15 mouse cellular contexts compared by ENCODE assay signal in genomic region chr17:45760965-45761645, GRCm38 (mm10). TPM values are rescaled to one million over a fixed set of nuclear protein-coding genes. Genes with fewer than 3 reads are reported as not detected.
DNase-seq lines count a peak whose midpoint lies in the region; ATAC-seq and TF ChIP-seq lines count a peak whose summit lies in the region.
"Had no signal": no experiment of that assay in that cellular context is flagged by ENCODE, and none has a peak within 500 bp of the region (broad histone marks: within the 10 kb centered on the region; RNA-seq: fewer than 3 reads in every experiment).

No protein-coding gene starts in this region.

- H3K4me3 ChIP-seq in intestine, embryonic 15.5 days (replicated peaks) = no peak overlapping the region
- H3K4me3 ChIP-seq in intestine, postnatal 0 days (ENCODE audit: low read depth, low read length) = no peak overlapping the region
- H3K4me3 ChIP-seq in lung, postnatal 0 days (ENCODE audit: low read depth, low read length) = no peak overlapping the region
- H3K4me3 ChIP-seq: forebrain, embryonic 15.5 days; heart, embryonic 13.5 days; limb, embryonic 12.5 days had no signal

- TF ChIP-seq EP300 in lung, postnatal 0 days (IDR thresholded peaks at IDR 0.05) = no peak

- H3K27ac ChIP-seq in intestine, embryonic 15.5 days = 0 out of 2 replicates have a peak overlapping the region, but pooled peaks have one; percentile 10
- H3K27ac ChIP-seq in intestine, postnatal 0 days (ENCODE audit: low read depth, low read length) = no peak overlapping the region
- H3K27ac ChIP-seq in lung, postnatal 0 days (ENCODE audit: low read length) = no peak overlapping the region
- H3K27ac ChIP-seq: forebrain, embryonic 15.5 days; heart, embryonic 13.5 days; limb, embryonic 12.5 days had no signal

- no peak for DNase-seq in frontal cortex, postnatal 36 days (ENCODE audit: low spot score in 2 of 2)
- DNase-seq in lung, postnatal 0 days (ENCODE audit: low spot score) = peak; percentile 15
- no peak for DNase-seq in lung, adult 18-20 months
- DNase-seq in lung, postnatal 14 days = peak; percentile 53
- DNase-seq in spleen, postnatal 10 days (ENCODE audit: low spot score in 2 of 2) = no peak
- DNase-seq: adrenal gland, postnatal 10 days had no signal

- WGBS in intestine, embryonic 15.5 days = 73% methylated on average over 10 of the region's 10 CpGs
- 69% methylated on average over 10 of the region's 10 CpGs for WGBS in intestine, postnatal 0 days
- 55% methylated on average over 10 of the region's 10 CpGs for WGBS in lung, postnatal 0 days

- no peaks in the 10 kb centered on the region for H3K36me3 ChIP-seq in intestine, embryonic 15.5 days
- H3K36me3 ChIP-seq in intestine, postnatal 0 days (ENCODE audit: control insufficient read depth, insufficient read depth) = no peaks in the 10 kb centered on the region
- H3K36me3 ChIP-seq in lung, postnatal 0 days (ENCODE audit: insufficient read depth, low read length) = no peaks in the 10 kb centered on the region
- H3K36me3 ChIP-seq: forebrain, embryonic 15.5 days; heart, embryonic 13.5 days; limb, embryonic 12.5 days had no signal

- H3K9ac ChIP-seq in intestine, embryonic 15.5 days = no peak overlapping the region
- H3K9ac ChIP-seq in intestine, postnatal 0 days (ENCODE audit: low read depth, low read length) = no peak overlapping the region
- H3K9ac ChIP-seq in lung, postnatal 0 days (replicated peaks; ENCODE audit: low read depth) = no peak overlapping the region
- H3K9ac ChIP-seq: forebrain, embryonic 15.5 days; heart, embryonic 13.5 days; limb, embryonic 12.5 days had no signal

- peaks cover 12% of the 10 kb centered on the region for H3K4me1 ChIP-seq in intestine, embryonic 15.5 days (replicated peaks)
- H3K4me1 ChIP-seq in intestine, postnatal 0 days (replicated peaks; ENCODE audit: control insufficient read depth, insufficient read depth, low read length) = no peaks in the 10 kb centered on the region; the same call in 1 of the 2 replicates
- H3K4me1 ChIP-seq in lung, postnatal 0 days (ENCODE audit: insufficient read depth, low read depth, low read length) = peaks cover 2% of the 10 kb centered on the region; the same call in 1 of the 2 replicates

- no peak for TF ChIP-seq CTCF in intestine, postnatal 0 days (IDR thresholded peaks at IDR 0.05; ENCODE audit: low read depth)
- no peak for TF ChIP-seq CTCF in lung, postnatal 0 days (IDR thresholded peaks at IDR 0.05)

- no peak overlapping the region for H3K4me2 ChIP-seq in intestine, embryonic 15.5 days (replicated peaks)
- H3K4me2 ChIP-seq in intestine, postnatal 0 days (replicated peaks; ENCODE audit: low read depth) = no peak overlapping the region
- no peak overlapping the region for H3K4me2 ChIP-seq in lung, postnatal 0 days (replicated peaks; ENCODE audit: low read depth, low read length)
- H3K4me2 ChIP-seq: forebrain, embryonic 15.5 days; heart, embryonic 13.5 days; limb, embryonic 12.5 days; midbrain, embryonic 11.5 days had no signal

- no peaks in the 10 kb centered on the region for H3K9me3 ChIP-seq in intestine, embryonic 15.5 days
- no peaks in the 10 kb centered on the region for H3K9me3 ChIP-seq in intestine, postnatal 0 days (ENCODE audit: control insufficient read depth)
- H3K9me3 ChIP-seq in lung, postnatal 0 days (ENCODE audit: low read length) = no peaks in the 10 kb centered on the region
- H3K9me3 ChIP-seq: forebrain, embryonic 15.5 days; heart, embryonic 13.5 days; limb, embryonic 12.5 days had no signal

- peak; percentile 23; the same call in 1 of the 2 replicates for ATAC-seq in frontal cortex, adult (ENCODE audit: low TSS enrichment)
- no peak for ATAC-seq in intestine, embryonic 15.5 days
- ATAC-seq in intestine, postnatal 0 days = no peak
- ATAC-seq in lung, postnatal 0 days = peak; percentile 27; the same call in 1 of the 2 replicates
- ATAC-seq: forebrain, embryonic 15.5 days; inflammation-experienced regulatory T-cells, adult 6 months had no signal

- no peaks in the 10 kb centered on the region for H3K27me3 ChIP-seq in intestine, embryonic 15.5 days (replicated peaks)
- H3K27me3 ChIP-seq in intestine, postnatal 0 days (replicated peaks; ENCODE audit: control insufficient read depth, insufficient read depth, low read length) = no peaks in the 10 kb centered on the region
- no peaks in the 10 kb centered on the region for H3K27me3 ChIP-seq in lung, postnatal 0 days (replicated peaks; ENCODE audit: insufficient read depth, low read length)
- H3K27me3 ChIP-seq: forebrain, embryonic 15.5 days; limb, embryonic 12.5 days had no signal

RNA-seq across cellular contexts. Expression of gene 1600014C23Rik, which starts 27.5 kb away (rescaled TPM):
- polyA plus RNA-seq in intestine, embryonic 15.5 days (2015; fragmentation: Nextera tagmentation; extraction: Ambion mirVana) = 0.52 TPM in 1 of 2 replicates, not detected in the other
- polyA plus RNA-seq in intestine, postnatal 0 days (2015; fragmentation: Nextera tagmentation; extraction: Ambion mirVana) = not detected in 2 replicates
- polyA plus RNA-seq in lung, postnatal 0 days (2015; fragmentation: Nextera tagmentation; extraction: Ambion mirVana) = not detected in 2 replicates
- polyA plus RNA-seq: forebrain, embryonic 15.5 days; inflammation-experienced regulatory T-cells, adult 6 months; limb, embryonic 12.5 days; liver, embryonic 16.5 days had no signal

Comparison
In these comparisons a context has a peak if more than half of its experiments do, and no peak if none do; other contexts are left out.
1. DNase-seq: peak in lung, postnatal 0 days (single experiment) and lung, postnatal 14 days (single experiment); none in frontal cortex, postnatal 36 days (0 of 2), lung, adult 18-20 months (0 of 2) and spleen, postnatal 10 days (0 of 2).
2. ATAC-seq: peak in frontal cortex, adult (single experiment) and lung, postnatal 0 days (single experiment); none in intestine, embryonic 15.5 days (single experiment) and intestine, postnatal 0 days (single experiment).